Mouse (Mus musculus) intestine, embryonic 15.5 days (tissue): ENCODE data around the gene Ube2e2. TPM values are rescaled to one million over a fixed set of nuclear protein-coding genes. Genes with fewer than 3 reads are reported as not detected.

ENCODE experiments used
- ATAC-seq: fragments of 200-750 bp; cut with Nextera tagmentation; 2 replicates; pipeline ENCODE4 v1.8.0; 2017; ENCODE audit warnings: moderate TSS enrichment, moderate library complexity
- H3K27ac ChIP-seq: fragments of 300-500 bp; sonication (generic); 2 replicates; pipeline ENCODE4 v1.5.1; 2015; ENCODE audit warnings: mild to moderate bottlenecking, inconsistent platforms
- H3K27me3 ChIP-seq: fragments of 300-500 bp; sonication (generic); replicated peaks from 2 replicates; pipeline ENCODE4 v1.6.1; 2015; ENCODE audit warnings: inconsistent platforms
- H3K36me3 ChIP-seq: fragments of 300-500 bp; sonication (generic); 2 replicates; pipeline ENCODE4 v1.6.1; 2015; ENCODE audit warnings: inconsistent platforms
- H3K4me1 ChIP-seq: fragments of 300-500 bp; sonication (generic); replicated peaks from 2 replicates; pipeline ENCODE4 v1.6.1; 2015; ENCODE audit warnings: inconsistent platforms
- H3K4me2 ChIP-seq: fragments of 300-500 bp; sonication (generic); replicated peaks from 2 replicates; pipeline ENCODE4 v1.6.1; 2015; ENCODE audit warnings: mild to moderate bottlenecking, inconsistent platforms
- H3K4me3 ChIP-seq: fragments of 300-500 bp; sonication (generic); replicated peaks from 2 replicates; pipeline ENCODE4 v1.5.1; 2015; ENCODE audit warnings: inconsistent platforms
- H3K9ac ChIP-seq: fragments of 300-500 bp; sonication (generic); 2 replicates; pipeline ENCODE4 v1.6.1; 2015; ENCODE audit warnings: inconsistent platforms
- H3K9me3 ChIP-seq: fragments of 300-500 bp; sonication (generic); 2 replicates; pipeline ENCODE4 v1.6.1; 2016; ENCODE audit warnings: inconsistent platforms
- WGBS: fragments of 180-500 bp; shearing (Covaris S2); methylation state at CpG from one replicate; pipeline ENCODE4 v1.1.7; 2015; 5-methylcytosine and 5-hydroxymethylcytosine counted together
- polyA plus RNA-seq: library from polyadenylated mRNA; unstranded; fragments of >200 nt; fragmentation: Nextera tagmentation; extraction: Ambion mirVana; gene quantifications from 2 replicates; pipeline ENCODE4 v1.2.1, GENCODE M21; 2015

The Ube2e2 gene
- polyA plus RNA-seq, 1 experiment from 2014 or later: 51.7 TPM

GRCm38 (mm10) chr14:18530496-18530895, 363.6 kb downstream of the Ube2e2 start:
- Histone ChIP-seq H3K9me3 (no peaks in the 10 kb centered on the region), H3K4me3 (no peak overlapping the region), H3K36me3 (no peaks in the 10 kb centered on the region), H3K9ac (no peak overlapping the region), H3K27ac (no peak overlapping the region), H3K4me2 (no peak overlapping the region), H3K27me3 (no peaks in the 10 kb centered on the region), H3K4me1 (no peaks in the 10 kb centered on the region)
- WGBS: 83% methylated on average over 4 of the region's 4 CpGs
- ATAC-seq: no peak
